Mouse (Mus musculus) layer of hippocampus, adult 18-20 months (tissue): ENCODE results near the gene Nkd1. TPM values are rescaled to one million over a fixed set of nuclear protein-coding genes. Genes with fewer than 3 reads are reported as not detected.

Source experiments
- DNase-seq, 2 experiments: peaks; one replicate each; pipeline ENCODE4 v3.0.0; 2022; ENCODE audit warnings: low spot score in 2 of 2
- total RNA-seq, 2 experiments: library from RNA; stranded (reverse); gene quantifications; 2 replicates each; pipeline ENCODE4 v1.2.3; 2021

Gene Nkd1
- total RNA-seq, 2 experiments from 2014 or later = 8.2 to 9.0 TPM

GRCm38 (mm10) chr8:88609036-88609435 lies 87.9 kb downstream of the Nkd1 start:
- DNase-seq = no peak

DNA sequence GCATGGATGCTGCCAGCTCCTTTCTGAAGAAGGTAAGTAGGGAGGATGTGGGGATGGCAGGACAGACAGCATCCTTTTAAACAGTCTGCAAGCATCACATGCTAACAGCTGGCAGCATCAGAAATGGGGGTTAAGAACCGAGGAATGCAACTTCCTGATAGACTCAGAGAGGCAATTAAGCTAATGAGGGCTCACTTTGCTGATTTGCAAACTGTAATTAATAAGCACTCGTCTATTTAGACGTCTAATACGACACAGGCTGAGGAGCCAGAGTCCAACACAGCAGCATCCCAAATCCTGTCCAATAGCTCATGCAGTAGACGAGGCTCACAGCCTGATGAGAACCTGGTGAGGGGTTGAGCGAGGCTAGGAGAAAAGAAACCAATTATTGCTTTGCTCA lies 89.1 kb downstream of the Nkd1 start:
- no peak for DNase-seq

GRCm38 (mm10) chr8:88614981-88615380 lies 93.8 kb downstream of the Nkd1 start:
- DNase-seq = no peak

DNA sequence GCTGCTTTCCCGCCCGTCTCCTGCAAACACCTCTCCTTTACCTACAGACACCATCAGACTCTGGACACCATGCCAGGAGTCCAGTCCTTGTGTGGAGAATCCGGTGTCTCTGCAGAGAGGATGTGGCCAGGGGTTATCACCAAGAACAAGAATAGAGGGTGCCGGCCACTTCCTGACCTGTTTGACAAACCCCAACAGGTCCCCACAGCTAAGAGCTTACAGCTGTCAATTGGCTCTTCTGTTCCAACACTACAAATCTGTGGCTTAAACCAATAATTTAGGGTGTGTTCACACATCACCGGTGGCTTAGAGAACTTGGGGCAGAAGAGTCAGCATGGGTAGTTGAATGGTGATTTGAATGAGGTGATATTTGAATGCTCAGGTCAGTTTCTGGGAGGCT lies 97.5 kb downstream of the Nkd1 start:
- DNase-seq = no peak

GRCm38 (mm10) chr8:88619513-88619912 lies 98.4 kb downstream of the Nkd1 start:
- no peak for DNase-seq

DNA sequence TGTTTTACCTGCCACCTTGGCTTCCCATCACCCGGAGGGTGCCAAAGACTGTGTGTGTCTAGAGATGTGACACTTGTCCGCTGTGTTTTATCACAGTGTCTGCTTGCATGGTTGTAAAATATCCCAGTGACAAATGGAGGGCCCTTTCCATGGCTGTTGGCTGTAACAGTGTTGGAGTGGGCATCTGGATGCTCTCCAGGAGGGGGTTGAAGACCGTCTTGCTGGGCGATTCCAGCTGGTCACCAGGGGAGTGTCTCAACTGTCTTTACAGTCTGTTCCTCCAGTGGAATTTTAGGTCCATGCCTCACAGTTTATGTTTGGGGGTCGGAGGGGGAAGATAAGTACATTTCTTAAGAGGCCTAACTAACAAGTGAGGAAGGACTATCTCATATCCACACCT lies 99.8 kb downstream of the Nkd1 start:
- no peak for DNase-seq

GRCm38 (mm10) chr8:88621408-88621807 lies 100.3 kb downstream of the Nkd1 start:
- DNase-seq = peak; percentile 48 to 88

- no peak for DNase-seq
These were observed 102.2 kb downstream of the Nkd1 start for GRCm38 (mm10) chr8:88623351-88623750.

GRCm38 (mm10) chr8:88624276-88624675 lies 103.1 kb downstream of the Nkd1 start:
- DNase-seq = no peak

GRCm38 (mm10) chr8:88626433-88626832 lies 105.3 kb downstream of the Nkd1 start:
- DNase-seq = no peak

DNA sequence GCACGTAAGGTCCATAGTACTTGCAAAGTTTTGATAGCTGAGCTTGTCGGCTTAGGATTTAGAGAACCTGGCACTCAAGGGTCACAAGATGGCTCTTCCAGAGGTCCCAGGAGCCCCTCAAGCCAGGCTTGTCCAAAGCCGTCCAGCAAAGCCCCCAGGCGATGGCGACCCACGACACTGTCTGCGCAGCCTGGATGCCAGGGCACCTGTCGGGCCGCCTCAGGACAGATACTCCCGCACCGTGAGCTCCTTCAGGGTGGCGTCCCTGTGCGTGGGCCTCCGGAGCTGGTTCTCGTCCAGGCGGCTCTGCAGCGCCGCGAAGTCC lies 105.7 kb downstream of the Nkd1 start:
- DNase-seq = no peak

- DNase-seq = peak; percentile 73 to 78
These were observed 106.3 kb downstream of the Nkd1 start for GRCm38 (mm10) chr8:88627265-88627991.

- peak in 1 of 2 experiments; percentile 49 for DNase-seq
These were observed 107.0 kb downstream of the Nkd1 start for GRCm38 (mm10) chr8:88628001-88628774.

- no peak for DNase-seq
These were observed 109.1 kb downstream of the Nkd1 start for GRCm38 (mm10) chr8:88630225-88630624.

- peak in 1 of 2 experiments; percentile 68 for DNase-seq
These were observed 109.9 kb downstream of the Nkd1 start for GRCm38 (mm10) chr8:88631081-88631480.

DNA sequence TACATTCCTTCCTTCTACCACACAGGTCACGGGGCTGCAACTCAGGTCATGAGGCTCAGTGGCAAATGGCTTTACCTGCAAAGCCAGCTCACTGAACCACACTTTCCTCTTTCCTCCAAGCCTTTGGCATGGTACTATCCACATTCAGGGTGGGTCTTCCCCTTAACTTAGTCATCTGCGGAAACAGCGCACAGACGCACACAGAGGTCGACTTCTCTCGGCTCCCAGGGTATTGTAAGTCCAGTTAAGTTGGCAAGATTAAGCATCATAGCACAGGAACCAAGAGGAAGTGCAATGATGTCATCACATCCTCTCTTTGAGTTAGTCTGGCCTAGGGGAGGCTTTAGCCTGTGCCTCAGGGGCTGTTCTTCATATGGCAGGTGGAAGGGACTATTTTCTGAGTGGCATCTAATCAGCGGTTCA lies 112.2 kb downstream of the Nkd1 start:
- DNase-seq = no peak

DNA sequence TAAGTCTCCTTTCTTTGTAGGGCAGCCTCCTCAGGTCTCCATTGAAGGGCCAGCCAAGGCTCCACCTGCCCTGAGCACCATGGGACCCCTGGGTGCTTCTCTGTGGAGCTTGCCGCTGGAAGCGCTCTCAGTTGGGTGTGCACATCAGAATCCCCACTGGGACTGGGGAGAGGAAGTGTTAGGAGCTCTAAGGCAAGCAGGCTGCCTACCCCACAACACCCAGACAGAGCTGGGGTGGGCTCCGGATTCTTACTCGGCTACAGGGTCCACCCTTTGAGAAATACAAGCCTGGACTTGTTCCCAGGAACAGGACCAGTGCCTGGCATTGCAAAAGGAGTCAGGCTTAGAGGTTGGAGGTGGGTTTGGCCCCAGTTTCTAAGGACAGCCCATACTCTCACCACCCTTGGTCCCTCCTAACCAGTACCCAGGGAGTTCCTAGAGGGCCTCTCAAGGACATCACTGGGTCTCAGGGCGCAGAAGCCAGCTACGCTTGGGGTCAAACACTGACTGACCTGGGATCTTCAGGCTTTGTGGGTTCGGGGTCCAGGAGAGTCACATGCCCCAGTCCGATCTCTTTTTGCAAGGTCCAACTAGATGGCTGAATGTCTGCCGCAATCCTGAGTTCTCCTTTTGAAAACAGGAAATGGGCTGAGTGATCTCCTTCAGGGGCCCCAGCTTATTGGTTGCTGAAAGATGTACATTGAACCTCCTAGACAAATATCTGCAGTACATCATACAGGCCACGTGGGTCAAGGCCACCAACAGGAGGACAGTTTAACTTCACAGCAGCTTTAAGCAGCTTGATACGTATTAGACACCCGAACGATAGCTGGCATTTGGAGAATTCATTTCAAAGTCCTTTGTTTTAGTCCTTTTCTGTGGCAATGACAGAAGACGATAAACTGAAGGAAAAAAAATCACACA lies 114.6 kb downstream of the Nkd1 start, which contains the start of gene Snx20:
TSS of gene Snx20 (minus strand) at position 655 of the 924 bp plus-strand sequence.
- DNase-seq = no peak

- no peak for DNase-seq
These were observed 116.2 kb downstream of the Nkd1 start for GRCm38 (mm10) chr8:88637092-88638000.

GRCm38 (mm10) chr8:88638908-88639307 lies 117.8 kb downstream of the Nkd1 start:
- DNase-seq = no peak
